Mouse (Mus musculus) gastrocnemius, adult 2 months (tissue): Measurements from ENCODE around the gene Ift43. TPM values are rescaled to one million over a fixed set of nuclear protein-coding genes. Genes with fewer than 3 reads are reported as not detected.

ENCODE experiments used
- DNase-seq: peaks from one replicate; pipeline ENCODE4 v3.0.0; 2022
- H3K27ac ChIP-seq: fragments of 200-600 bp; 2 replicates; pipeline ENCODE4 v1.8.1; 2022; ENCODE audit warnings: mild to moderate bottlenecking
- H3K4me3 ChIP-seq: fragments of 200-600 bp; 2 replicates; pipeline ENCODE4 v1.8.1; 2022; ENCODE audit warnings: mild to moderate bottlenecking, moderate library complexity
- CTCF ChIP-seq: fragments of 200-600 bp; IDR thresholded peaks from 2 replicates; pipeline ENCODE4 v1.8.1; 2022; ENCODE audit warnings: antibody characterized with exemption, mild to moderate bottlenecking, moderate library complexity
- intact Hi-C: fragments of 180-260 bp; cut with DNase I; formaldehyde crosslinking; loops from one replicate; pipeline ENCODE4 v1.15.1; 2025
- total RNA-seq, 2 experiments: library from RNA; stranded (reverse); gene quantifications; 2 replicates each; pipeline ENCODE4 v1.2.3; 2021

Gene Ift43
- total RNA-seq, 2 experiments from 2014 or later, result 8.4 to 13.6 TPM

- no peak for DNase-seq
- TF ChIP-seq CTCF, result no peak
- H3K4me3 ChIP-seq, result no peak overlapping the region
- H3K27ac ChIP-seq, result peak overlapping the region; percentile 20; the same call in 1 of the 2 replicates
- intact Hi-C loops, result no loop called here
These were observed 24.8 kb upstream of the Ift43 start for GRCm38 (mm10) chr12:86057516-86057915.

GRCm38 (mm10) chr12:86059341-86059740 lies 23.0 kb upstream of the Ift43 start:
- intact Hi-C loops, result no loop called here
- H3K4me3 ChIP-seq, result no peak overlapping the region
- no peak overlapping the region for H3K27ac ChIP-seq
- peak; percentile 36 for DNase-seq
- no peak for TF ChIP-seq CTCF

- intact Hi-C loops, result no loop called here
- Histone ChIP-seq H3K27ac (no peak overlapping the region), H3K4me3 (no peak overlapping the region)
- DNase-seq, result no peak
- TF ChIP-seq CTCF, result no peak
These were observed 17.5 kb upstream of the Ift43 start for GRCm38 (mm10) chr12:86064796-86065195.

- H3K4me3 ChIP-seq, result no peak overlapping the region
- DNase-seq, result no peak
- intact Hi-C loops, result no loop called here
- TF ChIP-seq CTCF, result no peak
- H3K27ac ChIP-seq, result no peak overlapping the region
These were observed 10.9 kb upstream of the Ift43 start for GRCm38 (mm10) chr12:86071432-86071831.

GRCm38 (mm10) chr12:86074681-86075080 lies 7.7 kb upstream of the Ift43 start:
- no peak for TF ChIP-seq CTCF
- no peak overlapping the region for H3K27ac ChIP-seq
- H3K4me3 ChIP-seq, result peak overlapping the region; percentile 83; the same call in 1 of the 2 replicates
- intact Hi-C loops, result loop anchor here (5.0 kb wide), 1 partner anchor 207 kb away; no protein-coding TSS in a partner anchor
- no peak for DNase-seq

- H3K27ac ChIP-seq, result peak overlapping the region; percentile 71; the same call in 1 of the 2 replicates
- DNase-seq, result no peak
- H3K4me3 ChIP-seq, result peak overlapping the region; percentile 83
- TF ChIP-seq CTCF, result no peak
- intact Hi-C loops, result loop anchor here (5.0 kb wide), 1 partner anchor 208 kb away; no protein-coding TSS in a partner anchor
These were observed 7.0 kb upstream of the Ift43 start for GRCm38 (mm10) chr12:86075358-86075757.

- H3K27ac ChIP-seq, result peak overlapping the region; percentile 71
- intact Hi-C loops, result loop anchor here (1.0 to 5.0 kb wide), 2 partner anchors 52 to 209 kb away; no protein-coding TSS in a partner anchor
These were observed 5.9 kb upstream of the Ift43 start for GRCm38 (mm10) chr12:86076321-86076901.

GRCm38 (mm10) chr12:86077322-86077721 lies 5.0 kb upstream of the Ift43 start:
- peak; percentile 45 for DNase-seq
- H3K27ac ChIP-seq, result peak overlapping the region; percentile 100
- intact Hi-C loops, result loop anchor here (5.0 kb wide), 1 partner anchor 210 kb away; no protein-coding TSS in a partner anchor
- peak overlapping the region; percentile 83 for H3K4me3 ChIP-seq
- no peak for TF ChIP-seq CTCF

More at GRCm38 (mm10) chr12:86076321-86076901, 5.9 kb upstream of the Ift43 start:
- peak; percentile 72 for DNase-seq
- peak; percentile 60 for TF ChIP-seq CTCF
- peak overlapping the region; percentile 83 for H3K4me3 ChIP-seq

GRCm38 (mm10) chr12:86077736-86078135 lies 4.6 kb upstream of the Ift43 start:
- DNase-seq, result peak; percentile 64
- no peak for TF ChIP-seq CTCF
- Histone ChIP-seq H3K27ac (peak overlapping the region; percentile 100), H3K4me3 (peak overlapping the region; percentile 83)
- intact Hi-C loops, result loop anchor here (2.0 to 5.0 kb wide), 2 partner anchors 123 to 210 kb away; no protein-coding TSS in a partner anchor

- intact Hi-C loops, result loop anchor here (2.0 to 5.0 kb wide), 2 partner anchors 123 to 211 kb away; no protein-coding TSS in a partner anchor
- DNase-seq, result no peak
- peak overlapping the region; percentile 83 for H3K4me3 ChIP-seq
- no peak for TF ChIP-seq CTCF
- H3K27ac ChIP-seq, result peak overlapping the region; percentile 100
These were observed 4.2 kb upstream of the Ift43 start for GRCm38 (mm10) chr12:86078176-86078552.

GRCm38 (mm10) chr12:86078553-86079201 lies 3.7 kb upstream of the Ift43 start, which contains the start of gene Tgfb3:
TSS of gene Tgfb3 (minus strand) at chr12:86079041.
- H3K4me3 ChIP-seq, result peak within 1 kb of the TSS; percentile 83
- intact Hi-C loops, result loop anchor here (1.0 to 5.0 kb wide), 3 partner anchors 124 to 230 kb away; no protein-coding TSS in a partner anchor
- peak within 1 kb of the TSS; percentile 100 for H3K27ac ChIP-seq
- peak; percentile 69 for DNase-seq
- TF ChIP-seq CTCF, result no peak

- intact Hi-C loops, result loop anchor here (1.0 to 5.0 kb wide), 3 partner anchors 124 to 231 kb away; no protein-coding TSS in a partner anchor
- Histone ChIP-seq H3K27ac (peak overlapping the region; percentile 100), H3K4me3 (peak overlapping the region; percentile 83)
- DNase-seq, result peak; percentile 96
- TF ChIP-seq CTCF, result no peak; the same call in 1 of the 2 replicates
These were observed 3.1 kb upstream of the Ift43 start for GRCm38 (mm10) chr12:86079202-86079667.

GRCm38 (mm10) chr12:86085873-86086272 lies 3.5 kb downstream of the Ift43 start:
- intact Hi-C loops, result no loop called here
- no peak for DNase-seq
- H3K27ac ChIP-seq, result peak overlapping the region; percentile 77
- no peak overlapping the region for H3K4me3 ChIP-seq
- no peak for TF ChIP-seq CTCF
